In the genomic region with DNA sequence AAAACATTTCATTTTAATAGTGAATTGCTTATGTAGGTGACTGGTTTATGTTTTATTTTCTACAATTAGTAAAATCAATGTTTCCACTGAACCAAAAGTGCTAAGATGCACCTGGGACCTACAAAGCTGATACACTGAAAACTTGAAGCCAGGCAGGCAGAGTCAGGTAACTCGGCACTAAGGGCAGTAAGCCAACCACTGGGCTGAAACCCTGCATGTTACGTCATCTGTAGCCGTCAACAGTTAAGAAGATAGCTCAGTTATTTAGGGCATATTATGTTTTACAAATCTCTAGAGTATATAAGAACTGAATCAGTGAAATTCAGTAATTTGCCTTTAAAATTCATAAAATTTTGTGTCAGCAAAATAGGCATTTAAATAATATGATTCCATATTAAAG, we compare ENCODE assay signal across 20 mouse cellular contexts. TPM values are rescaled to one million over a fixed set of nuclear protein-coding genes. Genes with fewer than 3 reads are reported as not detected.
DNase-seq lines count a peak whose midpoint lies in the region; ATAC-seq lines count a peak whose summit lies in the region.
"Had no signal": no experiment of that assay in that cellular context is flagged by ENCODE, and none has a peak within 500 bp of the region (broad histone marks: within the 10 kb centered on the region; RNA-seq: fewer than 3 reads in every experiment).

No protein-coding gene starts in this region.

- H3K9ac ChIP-seq in midbrain, embryonic 11.5 days (ENCODE audit: low read length) = no peak overlapping the region
- no peak overlapping the region for H3K9ac ChIP-seq in midbrain, embryonic 16.5 days (ENCODE audit: low read depth, low read length)
- H3K9ac ChIP-seq: embryonic facial prominence, embryonic 12.5 days; forebrain, embryonic 15.5 days; hindbrain, embryonic 14.5 days; intestine, embryonic 15.5 days had no signal

- WGBS in midbrain, embryonic 11.5 days = 94% methylated on average over 3 of the region's 3 CpGs
- 93% methylated on average over 3 of the region's 3 CpGs for WGBS in midbrain, embryonic 16.5 days

- peak; percentile 39 for DNase-seq in adrenal gland, postnatal 14 days
- DNase-seq in adrenal gland, adult 2 months = no peak
- DNase-seq in gastrocnemius, postnatal 10 days = peak; percentile 12
- no peak for DNase-seq in gastrocnemius, postnatal 4 days (ENCODE audit: low spot score in 2 of 2)
- DNase-seq in midbrain, embryonic 11.5 days (ENCODE audit: low spot score, missing footprints) = peak; percentile 45
- peak; percentile 58 for DNase-seq in splenic B cell, adult 2 months (ENCODE audit: low read depth, low spot score)
- DNase-seq in yolk sac, embryonic 10.5 days (ENCODE audit: low spot score) = no peak
- DNase-seq: cerebellum, adult 11 months; cerebellum, adult 9-10 months; embryo, embryonic 11 days; heart, adult 2 months; kidney, adult 18-20 months had no signal

- H3K27me3 ChIP-seq in midbrain, embryonic 11.5 days (ENCODE audit: control insufficient read depth, insufficient read depth, low read length) = no peaks in the 10 kb centered on the region
- H3K27me3 ChIP-seq in midbrain, embryonic 16.5 days (ENCODE audit: control insufficient read depth, insufficient read depth, low read depth, low read length) = no peaks in the 10 kb centered on the region
- no peaks in the 10 kb centered on the region for H3K27me3 ChIP-seq in splenic B cell, adult 2 months (ENCODE audit: control insufficient read depth, insufficient read depth, low read length, poor library complexity, severe bottlenecking)
- H3K27me3 ChIP-seq: CH12.LX; embryonic facial prominence, embryonic 12.5 days; forebrain, embryonic 15.5 days; intestine, embryonic 15.5 days had no signal

- no peak for ATAC-seq in midbrain, embryonic 11.5 days (ENCODE audit: low FRiP score)
- no peak for ATAC-seq in midbrain, embryonic 16.5 days
- ATAC-seq: forebrain, embryonic 15.5 days; intestine, embryonic 15.5 days had no signal

- H3K4me1 ChIP-seq in midbrain, embryonic 11.5 days (ENCODE audit: control insufficient read depth, insufficient read depth, low read length) = no peaks in the 10 kb centered on the region
- no peaks in the 10 kb centered on the region for H3K4me1 ChIP-seq in midbrain, embryonic 16.5 days (ENCODE audit: control insufficient read depth, insufficient read depth, low read length)
- H3K4me1 ChIP-seq: embryonic facial prominence, embryonic 12.5 days; forebrain, embryonic 15.5 days; hindbrain, embryonic 10.5 days; intestine, embryonic 15.5 days had no signal

- H3K27ac ChIP-seq in midbrain, embryonic 11.5 days (ENCODE audit: low read depth, low read length) = no peak overlapping the region
- H3K27ac ChIP-seq in midbrain, embryonic 16.5 days (ENCODE audit: low read length) = no peak overlapping the region
- H3K27ac ChIP-seq: embryonic facial prominence, embryonic 12.5 days; forebrain, embryonic 15.5 days; heart, adult 2 months; hindbrain, embryonic 10.5 days; hindbrain, embryonic 14.5 days; intestine, embryonic 15.5 days had no signal

- peaks cover 4% of the 10 kb centered on the region; the same call in 1 of the 2 replicates for H3K36me3 ChIP-seq in midbrain, embryonic 11.5 days (ENCODE audit: control insufficient read depth, insufficient read depth, low read length)
- 0 out of 2 replicates have a peak, but pooled peaks cover 3% of the 10 kb centered on the region for H3K36me3 ChIP-seq in midbrain, embryonic 16.5 days (ENCODE audit: control insufficient read depth, insufficient read depth, low read length)
- peaks cover 9% of the 10 kb centered on the region; the same call in 1 of the 2 replicates for H3K36me3 ChIP-seq in splenic B cell, adult 2 months (ENCODE audit: control insufficient read depth, insufficient read depth, low read length, poor library complexity, severe bottlenecking)
- H3K36me3 ChIP-seq: intestine, embryonic 15.5 days had no signal

- H3K9me3 ChIP-seq in midbrain, embryonic 11.5 days (ENCODE audit: control insufficient read depth, low read length) = no peaks in the 10 kb centered on the region
- no peaks in the 10 kb centered on the region for H3K9me3 ChIP-seq in midbrain, embryonic 16.5 days (replicated peaks; ENCODE audit: control insufficient read depth, low read length, poor library complexity, severe bottlenecking)
- H3K9me3 ChIP-seq: embryonic facial prominence, embryonic 12.5 days; forebrain, embryonic 15.5 days; hindbrain, embryonic 10.5 days; intestine, embryonic 15.5 days had no signal

- no peak overlapping the region for H3K4me3 ChIP-seq in midbrain, embryonic 11.5 days (ENCODE audit: low read depth, low read length)
- no peak overlapping the region for H3K4me3 ChIP-seq in midbrain, embryonic 16.5 days (ENCODE audit: low read depth, low read length)
- H3K4me3 ChIP-seq: embryonic facial prominence, embryonic 12.5 days; forebrain, embryonic 15.5 days; heart, adult 2 months; hindbrain, embryonic 10.5 days; intestine, embryonic 15.5 days had no signal

- H3K4me2 ChIP-seq in midbrain, embryonic 11.5 days = no peak overlapping the region
- no peak overlapping the region for H3K4me2 ChIP-seq in midbrain, embryonic 16.5 days (ENCODE audit: low read length)
- H3K4me2 ChIP-seq: embryonic facial prominence, embryonic 12.5 days; forebrain, embryonic 15.5 days; heart, embryonic 11.5 days; hindbrain, embryonic 14.5 days; intestine, embryonic 15.5 days had no signal

RNA-seq across cellular contexts. Expression of a gene that starts 15.4 kb away (rescaled TPM):
- total RNA-seq in adrenal gland, postnatal 14 days (2021) = 149 and 152 TPM in 2 replicates
- 100 to 1,000 TPM in 1 of 2 experiments, 10 to 100 TPM in 1; 98.4 to 171 TPM for total RNA-seq in adrenal gland, adult 2 months (2021)
- polyA plus RNA-seq in adrenal gland, adult 2 months (2012; rRNA removed) = 9.0 and 9.4 TPM in 2 replicates
- total RNA-seq in gastrocnemius, postnatal 10 days (2021) = 10 to 100 TPM; 58.8 to 64.4 TPM
- total RNA-seq in gastrocnemius, postnatal 4 days (2021) = 10 to 100 TPM; 50.6 to 51.4 TPM
- 41.8 and 42.3 TPM in 2 replicates for polyA plus RNA-seq in midbrain, embryonic 11.5 days (2014; fragmentation: Nextera tagmentation; extraction: Ambion mirVana)
- 24.7 and 25.2 TPM in 2 replicates for polyA plus RNA-seq in midbrain, embryonic 16.5 days (2015; fragmentation: Nextera tagmentation; extraction: Ambion mirVana)

RNA-seq across cellular contexts. Expression of a gene that starts 15.5 kb away (rescaled TPM):
- total RNA-seq in adrenal gland, postnatal 14 days (2021) = 0.53 and 0.63 TPM in 2 replicates
- total RNA-seq in adrenal gland, adult 2 months (2021) = under 1 TPM; 0.61 to 0.79 TPM
- polyA plus RNA-seq in adrenal gland, adult 2 months (2012; rRNA removed) = 0.02 and 0.18 TPM in 2 replicates
- under 1 TPM; 0.19 to 0.29 TPM for total RNA-seq in gastrocnemius, postnatal 10 days (2021)
- total RNA-seq in gastrocnemius, postnatal 4 days (2021) = under 1 TPM; 0.39 to 0.59 TPM
- polyA plus RNA-seq in midbrain, embryonic 11.5 days (2014; fragmentation: Nextera tagmentation; extraction: Ambion mirVana) = 0.27 and 0.73 TPM in 2 replicates
- polyA plus RNA-seq in midbrain, embryonic 16.5 days (2015; fragmentation: Nextera tagmentation; extraction: Ambion mirVana) = 0.92 and 1.0 TPM in 2 replicates

RNA-seq across cellular contexts. Expression of a gene that starts 23.7 kb away (rescaled TPM):
- 45.6 and 48.7 TPM in 2 replicates for total RNA-seq in adrenal gland, postnatal 14 days (2021)
- total RNA-seq in adrenal gland, adult 2 months (2021) = 10 to 100 TPM; 32.3 to 46.6 TPM
- 2.7 and 3.2 TPM in 2 replicates for polyA plus RNA-seq in adrenal gland, adult 2 months (2012; rRNA removed)
- 10 to 100 TPM; 24.1 to 27.6 TPM for total RNA-seq in gastrocnemius, postnatal 10 days (2021)
- 10 to 100 TPM; 37.0 to 40.8 TPM for total RNA-seq in gastrocnemius, postnatal 4 days (2021)
- 129 and 133 TPM in 2 replicates for polyA plus RNA-seq in midbrain, embryonic 11.5 days (2014; fragmentation: Nextera tagmentation; extraction: Ambion mirVana)
- 86.8 and 90.8 TPM in 2 replicates for polyA plus RNA-seq in midbrain, embryonic 16.5 days (2015; fragmentation: Nextera tagmentation; extraction: Ambion mirVana)

Comparison
In these comparisons a context has a peak if more than half of its experiments do, and no peak if none do; other contexts are left out.
1. DNase-seq: peak in adrenal gland, postnatal 14 days (single experiment), gastrocnemius, postnatal 10 days (single experiment), midbrain, embryonic 11.5 days (single experiment) and splenic B cell, adult 2 months (single experiment); none in adrenal gland, adult 2 months (single experiment), gastrocnemius, postnatal 4 days (0 of 2) and yolk sac, embryonic 10.5 days (single experiment).